Mouse (Mus musculus) heart, adult 2 months (tissue): ENCODE data around the gene Agxt2.

Experiments used
- CTCF ChIP-seq: fragments of 200-600 bp; IDR thresholded peaks from 2 replicates; pipeline ENCODE4 v1.8.1; 2022; ENCODE audit warnings: antibody characterized with exemption, mild to moderate bottlenecking, moderate library complexity
- POLR2A ChIP-seq: fragments of 200-500 bp; IDR thresholded peaks from 2 replicates; pipeline ENCODE4 v1.6.1; 2011; ENCODE audit warnings: mild to moderate bottlenecking, low read depth, low read length, control low read depth; ENCODE audit not compliant: insufficient read depth

DNA sequence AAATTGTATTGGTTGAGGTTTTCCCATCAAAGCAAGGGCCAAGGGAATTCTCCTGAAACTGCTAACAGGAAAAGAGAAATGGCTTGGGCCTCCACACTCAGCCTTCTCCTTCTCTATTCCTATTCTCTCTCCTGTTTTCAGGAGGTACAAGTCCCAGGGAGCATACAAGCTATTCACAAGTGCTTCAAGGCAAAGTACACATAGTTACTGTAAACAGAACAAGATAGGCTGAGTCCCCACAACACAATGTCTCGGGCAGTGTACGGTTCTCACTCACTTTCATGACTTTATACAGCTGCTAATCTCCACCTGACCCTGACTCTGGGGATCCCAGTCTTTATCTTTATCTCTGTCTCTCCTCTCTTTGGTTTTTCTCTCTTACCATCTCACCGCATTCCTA lies 17.1 kb downstream of the Agxt2 start:
- no peak for TF ChIP-seq CTCF
- no peak for TF ChIP-seq POLR2A
